Mouse (Mus musculus): ENCODE data around the gene Olfr275. TPM values are rescaled to one million over a fixed set of nuclear protein-coding genes. Genes with fewer than 3 reads are reported as not detected.
"Not testable (repeated sequence)": the region's sequence is repeated elsewhere in the genome, so short reads cannot be mapped to it uniquely, and the experiment has no call there.

The Olfr275 gene
- total RNA-seq (2015) (not detected in 2 replicates), total RNA-seq (2017) (not detected in 2 replicates)

DNA sequence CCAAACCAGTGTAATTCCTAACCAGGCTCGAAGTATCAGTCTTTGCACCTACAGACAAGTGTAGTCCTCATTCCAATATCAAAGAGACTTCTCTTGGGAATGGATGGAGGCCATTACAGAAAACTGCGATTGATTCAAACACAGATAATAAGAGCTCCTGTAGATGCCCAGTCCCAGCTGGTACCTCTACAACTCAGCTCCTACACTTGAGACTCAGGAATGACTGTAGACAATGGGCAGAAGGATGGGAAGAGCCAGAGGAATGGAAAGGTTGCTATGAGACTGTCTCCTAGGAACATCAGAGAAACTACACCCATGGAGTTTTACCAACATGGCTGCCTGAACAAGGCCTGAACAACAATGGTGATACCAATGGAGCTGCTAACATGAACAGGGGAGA lies at the start of gene Olfr275:
Gene Olfr275, plus strand, starts transcription at position 301 of the 400 bp plus-strand sequence.
- no peak for ATAC-seq (replicated peaks; ENCODE audit: poor library complexity)

DNA sequence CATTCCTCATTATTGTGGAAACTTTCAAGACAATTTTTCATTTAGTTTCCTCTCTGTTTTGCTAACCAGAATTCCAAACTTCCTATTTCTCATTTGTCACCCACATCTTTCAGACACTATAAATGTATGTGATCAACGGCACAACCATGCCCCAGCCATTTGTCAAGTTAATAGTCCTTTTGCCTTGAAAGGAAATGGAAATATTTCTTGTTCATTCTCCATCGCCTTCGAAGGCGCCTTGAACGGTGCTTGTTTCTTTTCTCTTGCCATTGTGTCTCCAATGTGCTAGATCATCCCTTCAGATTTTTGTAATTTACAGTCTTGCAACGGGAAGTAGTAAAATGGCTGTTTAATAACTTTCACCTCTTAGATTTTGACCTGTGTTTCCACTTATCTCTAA lies 48.8 kb upstream of the Olfr275 start:
- ATAC-seq (replicated peaks; ENCODE audit: poor library complexity), result no peak

DNA sequence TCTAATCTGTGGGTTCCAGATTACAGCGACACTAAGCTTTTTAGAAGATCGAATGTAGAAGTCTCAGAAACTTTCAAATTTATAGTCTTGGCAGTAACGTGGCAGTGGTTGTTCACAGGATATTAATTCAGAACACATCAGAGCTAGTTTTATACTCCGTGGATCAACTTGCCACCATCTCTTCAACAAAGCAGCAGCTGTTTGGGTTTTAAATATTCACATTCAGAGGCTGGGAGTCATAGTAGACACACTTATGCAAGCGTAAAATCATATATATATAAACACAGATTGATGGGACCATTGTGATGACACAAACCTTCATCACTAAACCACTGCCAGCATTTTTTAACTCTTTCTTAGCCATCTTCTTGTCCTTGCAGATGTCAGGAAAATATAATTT lies 42.2 kb upstream of the Olfr275 start:
- no peak for ATAC-seq (replicated peaks; ENCODE audit: poor library complexity)

DNA sequence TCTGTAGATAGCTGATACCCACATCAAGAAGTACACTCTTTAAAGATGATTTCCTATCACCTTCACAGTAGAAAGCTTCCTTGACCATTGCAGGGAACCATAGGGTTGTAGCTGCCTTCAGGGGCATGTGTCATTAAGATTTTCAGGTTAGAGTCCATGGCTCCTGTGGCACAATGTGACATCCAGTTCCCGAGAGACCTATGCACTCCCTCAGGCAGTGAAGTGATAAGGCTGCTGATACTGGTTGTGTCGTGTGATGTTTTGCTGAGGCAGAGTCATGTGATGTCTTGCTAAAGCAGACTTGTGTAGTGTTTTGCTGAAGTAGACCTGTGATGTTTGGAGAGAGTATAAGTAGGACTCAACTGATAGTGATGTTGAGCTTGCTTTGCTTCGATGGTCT lies 14.4 kb upstream of the Olfr275 start:
- no peak for ATAC-seq (replicated peaks; ENCODE audit: poor library complexity)

DNA sequence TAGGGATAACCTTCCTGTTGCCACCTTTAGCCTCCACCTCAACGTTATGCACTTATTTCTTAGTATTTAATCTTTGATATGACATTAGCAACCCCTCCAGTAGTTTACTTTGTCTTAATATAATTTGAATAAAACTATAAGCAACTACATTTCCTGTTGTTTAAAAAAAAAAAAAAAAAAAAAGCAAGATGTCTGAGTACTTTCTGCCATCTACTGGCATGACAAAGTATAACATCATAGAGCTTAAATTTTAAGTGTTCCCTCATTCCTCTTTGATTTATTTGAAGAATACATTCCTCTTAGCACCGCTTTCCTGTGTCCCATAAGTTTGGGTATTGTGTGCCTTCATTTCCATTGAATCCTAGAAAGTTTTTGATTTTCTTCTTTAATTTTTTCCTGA lies 2.5 kb upstream of the Olfr275 start:
- ATAC-seq (replicated peaks; ENCODE audit: poor library complexity), result 0 out of 2 replicates have a peak, but pooled peaks have one; percentile 44

DNA sequence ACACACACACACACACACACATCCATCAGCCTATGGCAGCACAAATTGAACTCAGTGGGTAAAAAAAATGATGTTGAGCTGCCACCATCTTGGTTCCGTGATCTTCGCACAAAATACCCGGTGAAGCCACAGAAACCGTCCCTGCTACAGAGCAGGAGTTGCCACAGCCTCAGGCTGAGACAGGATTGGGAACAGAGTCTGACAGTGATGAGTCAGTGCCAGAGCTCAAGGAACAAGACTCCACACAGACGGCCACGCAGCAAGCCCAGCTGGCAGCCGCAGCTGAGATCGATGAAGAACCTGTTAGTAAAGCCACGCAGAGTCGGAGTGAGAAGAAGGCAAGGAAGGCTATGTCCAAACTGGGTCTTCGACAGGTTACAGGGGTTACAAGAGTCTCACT lies 7.0 kb downstream of the Olfr275 start:
- no peak for ATAC-seq (replicated peaks; ENCODE audit: poor library complexity)

DNA sequence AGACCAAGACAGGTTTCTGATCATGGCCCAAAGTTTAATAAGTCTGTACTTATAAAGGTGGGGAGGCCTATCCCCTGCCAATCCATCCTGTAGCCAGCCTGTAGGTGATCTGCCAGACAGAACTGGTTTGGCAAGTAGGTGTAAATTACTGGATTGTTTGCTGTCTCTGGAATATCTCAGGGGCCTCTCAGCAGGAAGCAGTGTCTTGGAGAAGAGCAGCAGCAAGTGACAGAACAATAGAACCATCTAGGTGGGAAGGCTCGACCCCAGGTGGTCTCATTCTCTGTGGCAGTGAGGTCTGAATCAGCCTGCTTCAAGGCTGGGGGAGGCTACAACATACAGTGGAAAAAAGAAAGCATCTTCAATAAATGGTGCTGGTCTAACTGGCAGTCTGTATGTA lies 31.0 kb downstream of the Olfr275 start:
- not testable (repeated sequence) for ATAC-seq (replicated peaks; ENCODE audit: poor library complexity)

DNA sequence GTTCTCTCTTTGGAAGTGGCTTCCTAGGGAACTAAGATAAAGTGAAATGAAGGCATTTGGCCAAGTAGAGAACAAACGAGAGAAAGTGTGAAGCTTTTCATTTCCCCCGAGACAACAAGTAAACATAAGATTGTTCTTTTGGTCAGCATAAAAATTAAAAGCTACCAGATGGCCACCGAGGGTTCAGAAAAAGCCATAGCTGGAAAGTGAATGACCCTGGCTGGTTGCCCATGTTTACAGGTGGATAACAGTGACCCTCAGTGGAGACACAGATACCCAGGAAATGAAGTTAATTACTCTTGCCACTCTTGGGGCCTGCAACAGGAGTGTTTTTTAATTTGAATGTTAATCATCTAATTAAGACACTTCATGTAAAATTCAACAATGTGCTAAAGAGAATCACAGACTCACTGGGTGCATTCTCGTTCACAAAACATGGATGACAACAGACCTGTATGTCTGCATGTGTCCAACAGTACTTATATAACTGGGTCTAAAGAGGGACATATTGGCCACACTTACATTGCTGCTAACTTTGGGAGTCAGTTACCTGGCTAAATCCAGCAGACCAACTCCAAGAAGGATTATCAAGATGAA lies 34.7 kb downstream of the Olfr275 start:
- ATAC-seq (replicated peaks; ENCODE audit: poor library complexity), result no peak

DNA sequence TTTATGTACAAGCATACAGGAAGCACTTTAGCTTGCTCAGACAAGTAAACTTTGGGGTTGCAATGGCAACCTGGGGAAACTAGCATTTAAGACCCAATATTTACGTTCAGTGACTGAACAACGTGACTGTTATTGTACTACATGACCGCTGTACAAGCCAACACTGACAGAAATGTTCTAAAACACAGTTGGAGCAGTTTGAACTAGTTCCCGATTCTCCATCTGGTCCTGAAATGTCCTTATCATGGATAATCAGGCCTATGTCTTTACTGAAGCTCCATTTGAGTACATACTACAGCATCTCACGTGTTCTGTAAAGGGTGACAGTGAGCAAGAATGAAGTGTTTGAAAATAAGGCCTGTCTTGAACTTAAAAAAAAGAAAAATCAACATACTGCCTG lies 35.3 kb downstream of the Olfr275 start:
- no peak for ATAC-seq (replicated peaks; ENCODE audit: poor library complexity)

DNA sequence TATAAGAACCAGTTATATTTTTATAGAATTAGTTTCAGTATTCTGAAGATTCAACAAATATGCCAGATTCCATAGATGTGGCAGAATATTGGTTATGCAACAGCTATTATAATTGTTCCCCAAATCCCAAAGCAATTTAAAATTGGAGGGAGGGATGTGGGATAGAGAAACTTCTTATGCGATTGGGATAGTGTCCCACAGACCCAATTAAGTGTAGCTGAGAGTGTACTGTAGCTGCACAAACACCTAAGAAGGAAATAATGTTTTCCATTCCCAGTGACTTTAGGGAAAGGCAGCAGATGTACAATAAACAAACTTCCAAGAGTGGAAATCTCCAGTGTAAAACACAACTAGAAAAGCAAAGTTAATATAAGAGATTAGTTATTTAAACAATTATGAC lies 44.7 kb downstream of the Olfr275 start, which contains the start of gene Olfr273:
Gene Olfr273, minus strand, starts transcription at position 101 of the 400 bp plus-strand sequence.
- ATAC-seq (replicated peaks; ENCODE audit: poor library complexity), result no peak

DNA sequence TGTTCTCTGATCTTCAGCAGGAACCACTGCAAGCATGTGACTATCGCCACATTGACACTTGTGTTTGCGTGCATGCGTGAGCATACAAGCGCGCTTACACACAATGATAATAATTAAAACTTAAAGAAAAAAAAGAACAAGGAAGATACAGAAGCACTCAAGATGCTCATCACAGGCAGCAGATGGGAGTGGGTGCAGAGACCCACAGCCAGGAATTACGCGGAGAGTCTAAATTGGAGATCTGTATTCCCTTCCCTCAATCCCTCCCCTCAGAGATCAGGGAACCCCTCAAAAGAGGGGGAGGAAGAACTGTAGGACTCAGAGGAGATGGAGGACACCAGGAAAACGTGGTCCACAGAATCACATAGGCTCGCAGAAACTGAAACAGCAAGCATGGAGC lies 49.8 kb downstream of the Olfr275 start:
- ATAC-seq (replicated peaks; ENCODE audit: poor library complexity), result no peak

Other genes with a start within 250 kb of the Olfr275 start
- gene Toporsl, start 218.3 kb upstream of the Olfr275 start, total RNA-seq (2015), result not detected in 2 replicates
- not detected in 2 replicates for gene Toporsl, start 218.3 kb upstream of the Olfr275 start, total RNA-seq (2017)
- gene Olfr273, start 44.6 kb downstream of the Olfr275 start, total RNA-seq (2015), result not detected in 2 replicates
- gene Olfr273, start 44.6 kb downstream of the Olfr275 start, total RNA-seq (2017), result not detected in 2 replicates
- 1.0 TPM in 1 of 2 replicates, not detected in the other for gene Olfr272, start 104.6 kb downstream of the Olfr275 start, total RNA-seq (2015)
- gene Olfr272, start 104.6 kb downstream of the Olfr275 start, total RNA-seq (2017), result 0.64 TPM in 1 of 2 replicates, not detected in the other
- gene Olfr270, start 149.9 kb downstream of the Olfr275 start, total RNA-seq (2015), result not detected in 2 replicates
- gene Olfr270, start 149.9 kb downstream of the Olfr275 start, total RNA-seq (2017), result not detected in 2 replicates
- gene Nipsnap3a, start 174.7 kb downstream of the Olfr275 start, total RNA-seq (2015), result not detected in 2 replicates
- not detected in 2 replicates for gene Nipsnap3a, start 174.7 kb downstream of the Olfr275 start, total RNA-seq (2017)
- gene Nipsnap3b, start 197.3 kb downstream of the Olfr275 start, total RNA-seq (2015), result 79.9 and 89.9 TPM in 2 replicates
- gene Nipsnap3b, start 197.3 kb downstream of the Olfr275 start, total RNA-seq (2017), result 39.2 and 46.1 TPM in 2 replicates

Measured in megakaryocyte progenitor cell, adult 5-6 weeks (primary cell).